Mouse (Mus musculus) retina, adult 2 months (tissue): ENCODE data around the gene Cpsf4l.
A peak's percentile ranks its signal among the peaks of the same experiment; 100 is the strongest.

Experiments
- DNase-seq: peaks from one replicate; pipeline ENCODE4 v3.0.0-alpha.2; 2012; ENCODE audit warnings: low read depth, low spot score

Cpsf4l gene

GRCm38 (mm10) chr11:113699643-113700042, 10.2 kb downstream of the Cpsf4l start:
- DNase-seq, result no peak

DNA sequence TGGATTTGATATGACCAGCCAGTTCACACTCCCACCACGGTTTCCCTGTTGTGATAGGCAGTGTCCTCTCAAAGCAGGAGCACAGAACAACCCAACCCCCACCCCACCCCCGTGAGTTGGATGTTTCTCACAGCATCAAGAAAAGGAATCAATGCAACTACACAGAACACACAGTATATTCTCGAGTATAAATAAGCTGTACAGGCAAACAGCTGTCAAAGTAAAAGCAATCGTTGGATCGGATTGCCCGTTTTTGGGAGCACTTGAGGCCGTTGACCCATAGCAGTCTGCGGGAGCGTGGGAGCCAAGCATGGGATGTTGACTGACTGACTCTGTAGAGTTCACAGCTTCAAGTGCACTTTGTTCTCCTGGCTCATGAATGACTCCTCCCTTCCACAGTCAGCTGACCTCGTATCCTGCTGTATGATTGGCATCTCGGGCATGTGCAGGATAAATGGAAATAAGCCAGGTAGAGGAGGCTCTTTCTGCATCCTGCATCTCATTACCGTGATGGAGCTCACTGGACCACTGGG, 11.7 kb downstream of the Cpsf4l start:
- DNase-seq, result no peak

GRCm38 (mm10) chr11:113697571-113697970, 12.2 kb downstream of the Cpsf4l start:
- DNase-seq, result peak; percentile 86

GRCm38 (mm10) chr11:113691851-113692250, 18.0 kb downstream of the Cpsf4l start:
- no peak for DNase-seq

DNA sequence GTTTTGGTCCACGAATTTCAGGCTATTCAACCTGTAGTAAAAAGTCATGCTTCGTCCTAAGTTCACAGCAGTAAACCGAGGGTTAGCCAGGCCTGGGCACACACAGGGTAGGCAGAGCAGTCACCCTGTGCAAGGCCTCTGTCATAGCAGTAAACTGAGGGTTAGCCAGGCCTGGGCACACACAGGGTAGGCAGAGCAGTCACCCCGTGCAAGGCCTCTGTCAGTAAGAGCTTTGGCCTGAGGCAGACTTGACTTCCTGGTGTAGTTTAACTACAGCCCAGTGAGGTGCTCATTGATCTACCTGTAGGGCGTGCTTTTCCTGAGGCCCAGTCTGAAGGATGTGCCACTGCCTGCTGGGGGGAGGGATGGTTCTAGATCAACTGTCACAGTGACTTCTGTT, 18.5 kb downstream of the Cpsf4l start:
- DNase-seq, result no peak

DNA sequence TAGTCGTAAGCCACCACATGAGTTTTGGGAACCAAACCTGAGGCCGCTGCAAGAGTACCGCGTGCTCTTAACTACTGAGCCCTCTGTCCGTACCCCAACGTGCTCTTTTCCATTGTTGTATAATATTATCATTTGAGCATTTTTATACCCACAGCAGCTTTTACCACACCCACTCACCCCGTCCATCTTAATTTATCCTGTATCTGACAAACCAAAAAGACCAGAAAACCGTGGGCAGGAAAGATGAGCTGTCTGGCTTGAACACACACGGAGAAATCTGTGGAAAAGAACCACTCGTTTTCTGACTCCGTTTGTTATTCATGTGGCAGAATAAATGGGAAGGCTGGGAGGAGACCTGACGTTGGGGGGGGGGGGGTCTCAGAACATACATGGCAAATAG, 19.3 kb downstream of the Cpsf4l start:
- no peak for DNase-seq

DNA sequence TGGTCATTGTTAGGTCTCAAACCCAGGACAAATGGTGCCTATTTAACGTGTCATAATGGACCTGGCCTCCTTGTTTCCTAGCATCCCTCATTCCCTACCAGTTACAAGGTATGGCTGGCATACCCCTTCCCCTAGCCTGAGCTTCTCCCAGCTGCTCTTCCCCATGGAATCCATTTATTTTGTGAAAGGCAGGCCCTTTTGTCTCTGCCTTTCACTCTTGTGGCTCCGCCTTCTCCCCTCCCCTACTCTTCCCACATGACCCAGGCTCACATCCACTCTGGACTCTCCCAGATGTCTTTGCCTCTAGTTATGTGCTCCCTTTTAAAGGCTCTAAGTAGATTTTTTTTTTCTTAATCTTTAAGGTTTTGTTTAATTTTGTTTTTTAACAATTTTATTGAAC, 22.8 kb downstream of the Cpsf4l start:
- DNase-seq, result no peak

DNA sequence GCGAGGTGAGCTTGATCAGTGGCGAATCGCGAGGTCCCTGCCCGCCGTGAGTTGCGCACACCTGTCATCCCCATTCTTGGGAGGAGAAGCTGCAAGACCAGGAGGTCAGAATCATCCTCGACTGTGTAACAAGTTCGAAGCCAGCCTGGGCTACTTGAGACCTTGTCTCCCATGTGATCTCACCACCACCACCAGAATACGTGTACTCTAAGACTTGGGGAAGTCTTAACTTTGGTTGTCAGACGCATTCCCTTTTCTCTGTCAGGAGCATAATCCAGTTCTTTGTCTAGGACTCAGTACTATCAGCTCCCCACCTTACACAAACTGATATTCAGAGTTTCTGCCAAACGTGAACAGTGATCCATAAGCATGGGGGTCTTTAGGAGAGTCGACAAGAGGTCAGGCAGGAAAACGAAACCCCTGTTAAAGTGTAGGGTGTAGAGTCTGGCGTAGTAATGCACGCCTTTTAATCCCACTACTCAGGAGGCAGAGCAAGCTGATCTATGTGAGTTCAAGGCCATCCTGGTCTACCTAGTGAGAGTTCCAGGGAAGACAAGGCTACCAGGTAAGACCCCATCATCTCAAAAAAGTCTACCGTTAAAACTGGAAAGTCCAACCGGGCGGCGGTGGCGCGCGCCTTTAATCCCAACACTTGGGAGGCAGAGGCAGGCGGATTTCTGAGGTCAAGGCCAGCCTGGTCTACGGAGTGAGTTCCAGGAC, 24.9 kb downstream of the Cpsf4l start:
- no peak for DNase-seq

DNA sequence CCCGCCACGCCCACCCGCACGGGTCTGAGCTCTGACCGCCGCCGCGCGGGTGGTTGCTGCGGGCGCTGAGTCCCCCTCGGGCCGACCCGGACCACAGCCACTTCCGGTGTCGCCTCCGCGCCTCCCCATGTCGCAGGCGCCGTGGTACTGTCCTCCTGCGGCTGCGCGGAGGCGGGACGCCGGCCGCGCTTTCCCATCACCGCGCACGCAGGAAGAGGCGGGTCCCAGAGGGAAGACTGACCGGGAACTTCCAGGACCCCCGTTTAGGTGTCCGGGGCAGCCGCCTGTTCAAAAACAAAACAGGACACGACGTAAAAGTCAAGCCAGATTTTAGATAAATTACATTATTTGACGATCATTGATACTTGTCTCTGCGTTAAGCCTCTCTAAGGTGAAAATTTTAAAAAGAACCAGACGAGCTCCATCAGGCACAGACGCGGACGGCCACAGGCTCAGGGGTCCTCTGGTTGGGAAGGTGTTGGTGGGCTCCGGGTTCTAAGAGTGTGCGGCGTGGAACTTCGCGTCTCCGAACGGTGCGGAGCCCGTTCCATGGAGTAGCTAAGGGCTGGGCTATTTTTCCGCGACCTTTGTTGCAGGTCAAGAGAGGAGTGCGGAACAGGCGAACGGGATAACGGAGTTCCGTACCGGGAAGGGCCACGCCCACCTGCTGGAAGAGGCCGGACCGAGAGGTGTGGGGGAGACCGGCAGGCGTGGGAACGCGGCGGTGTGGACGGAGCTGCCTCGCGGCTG, 25.7 kb downstream of the Cpsf4l start, which contains the start of the genes Fam104a and D11Wsu47e:
TSS of gene Fam104a (minus strand) at position 199 of the 750 bp plus-strand sequence.
TSS of gene D11Wsu47e (plus strand) at position 456 of the 750 bp plus-strand sequence.
- peak; percentile 93 for DNase-seq

DNA sequence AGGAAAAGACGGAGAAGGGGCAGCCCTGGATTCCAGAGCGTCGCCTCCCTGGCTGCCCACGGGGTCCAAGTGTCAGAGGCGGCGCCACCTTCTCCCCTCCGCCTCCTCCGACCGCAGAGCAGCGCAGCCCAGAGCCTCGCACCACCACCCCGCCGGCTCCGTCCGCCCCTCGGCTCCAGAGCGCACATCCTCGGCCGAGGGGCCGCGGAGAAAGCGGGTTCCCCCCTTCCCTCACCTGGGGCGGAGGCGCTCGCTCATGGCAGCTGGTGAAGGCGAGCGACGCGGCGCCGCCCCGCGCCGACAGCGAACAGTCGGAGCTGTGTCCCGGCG, 26.2 kb downstream of the Cpsf4l start:
- DNase-seq, result no peak

DNA sequence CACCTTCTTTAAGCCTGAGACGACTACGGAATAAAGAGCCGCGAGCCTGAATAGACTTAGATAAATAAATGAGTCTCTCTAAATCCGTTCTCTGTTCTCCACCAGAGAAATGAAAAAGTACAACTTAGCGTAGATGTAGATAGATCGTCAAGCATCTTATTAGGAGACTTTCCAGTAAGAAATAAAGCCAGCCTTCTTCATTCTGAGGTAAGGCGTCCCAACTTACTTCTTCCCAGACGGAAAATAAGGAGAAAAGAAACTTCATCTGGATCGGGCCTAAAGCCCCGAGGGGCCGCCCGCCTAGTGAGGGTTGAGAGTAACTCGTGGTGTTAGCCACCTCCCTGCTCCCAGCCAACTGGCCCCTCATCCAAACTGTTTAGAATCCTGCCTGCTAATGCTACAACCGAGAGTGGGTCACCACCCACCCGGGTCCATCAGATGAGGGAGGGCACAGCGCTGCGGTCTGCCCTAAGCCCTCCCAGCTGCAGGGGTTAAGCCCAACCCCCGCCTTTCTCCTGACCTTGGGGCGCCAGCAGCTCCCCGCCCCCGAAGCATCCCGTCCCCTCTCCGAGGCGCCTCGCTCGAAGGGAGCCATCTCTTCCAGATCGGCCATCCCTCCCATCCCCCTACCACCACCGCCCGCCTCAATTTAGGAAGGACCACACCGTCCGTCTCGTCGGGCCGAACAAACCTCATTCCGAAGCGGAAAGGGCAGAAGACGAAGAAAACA, 26.8 kb downstream of the Cpsf4l start:
- no peak for DNase-seq

DNA sequence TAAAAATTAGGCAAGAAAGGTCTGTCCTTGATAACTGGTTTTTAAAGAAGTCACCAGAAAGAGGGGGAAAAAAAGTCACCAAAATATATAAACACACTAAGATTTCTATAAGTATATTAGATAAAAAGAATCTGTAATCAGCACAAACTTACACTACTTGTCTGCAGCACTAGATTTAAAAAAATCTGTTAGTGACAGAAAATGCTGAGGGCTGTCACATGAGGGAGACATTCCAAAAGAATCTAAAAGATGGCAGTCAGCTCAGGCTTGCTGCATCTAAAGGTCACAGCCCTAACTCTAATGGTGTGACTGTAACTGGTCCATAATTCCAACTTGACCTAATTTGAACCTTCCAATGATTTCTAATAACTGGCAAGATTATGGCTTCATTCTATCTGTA, 27.8 kb downstream of the Cpsf4l start:
- no peak for DNase-seq

- DNase-seq, result no peak
These were observed 28.9 kb downstream of the Cpsf4l start for GRCm38 (mm10) chr11:113680954-113681353.

GRCm38 (mm10) chr11:113678373-113678772, 31.4 kb downstream of the Cpsf4l start:
- no peak for DNase-seq

GRCm38 (mm10) chr11:113677378-113677777, 32.4 kb downstream of the Cpsf4l start:
- DNase-seq, result no peak

GRCm38 (mm10) chr11:113676847-113677246, 33.0 kb downstream of the Cpsf4l start:
- DNase-seq, result no peak

GRCm38 (mm10) chr11:113674595-113674994, 35.2 kb downstream of the Cpsf4l start:
- DNase-seq, result no peak

DNA sequence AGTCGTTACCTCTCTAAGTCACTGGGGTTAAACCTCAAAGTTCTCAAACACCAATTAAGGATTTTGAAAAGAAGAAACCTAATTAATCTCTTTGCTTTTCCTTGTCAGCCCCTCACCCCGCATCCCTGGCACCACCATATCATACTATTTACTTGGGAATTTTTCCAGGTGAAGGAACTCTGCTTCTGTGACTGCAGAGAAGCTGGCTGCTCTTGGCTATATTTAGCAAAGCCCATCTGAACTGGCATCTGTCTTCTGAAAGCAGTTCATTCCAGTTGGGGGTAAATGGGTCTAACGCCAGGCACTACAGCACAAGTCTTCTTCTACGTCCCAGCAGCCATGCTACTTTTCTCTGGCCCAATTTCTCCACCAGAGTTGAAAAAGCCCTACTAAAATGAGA, 36.2 kb downstream of the Cpsf4l start:
- DNase-seq, result no peak

GRCm38 (mm10) chr11:113669711-113670110, 40.1 kb downstream of the Cpsf4l start:
- DNase-seq, result no peak

DNA sequence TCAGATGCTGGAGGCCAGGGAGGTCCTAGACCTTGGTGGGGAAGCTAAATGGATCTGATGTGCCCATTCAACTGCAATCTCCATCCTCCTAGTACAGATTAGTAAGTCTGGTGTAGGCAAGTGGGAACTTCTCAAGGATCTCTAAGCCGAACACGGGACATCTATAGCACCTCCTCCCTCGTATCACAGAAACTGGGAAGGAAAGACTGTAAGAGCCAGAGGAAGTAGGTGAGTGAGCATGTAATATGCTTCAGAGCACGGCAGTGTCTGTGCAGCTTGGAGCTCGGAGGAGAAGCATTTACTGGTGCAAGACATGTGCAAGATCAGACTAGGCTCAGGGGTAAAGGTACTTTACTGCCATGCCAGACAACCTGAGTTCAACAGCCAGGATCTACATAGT, 41.0 kb downstream of the Cpsf4l start:
- DNase-seq, result no peak

DNA sequence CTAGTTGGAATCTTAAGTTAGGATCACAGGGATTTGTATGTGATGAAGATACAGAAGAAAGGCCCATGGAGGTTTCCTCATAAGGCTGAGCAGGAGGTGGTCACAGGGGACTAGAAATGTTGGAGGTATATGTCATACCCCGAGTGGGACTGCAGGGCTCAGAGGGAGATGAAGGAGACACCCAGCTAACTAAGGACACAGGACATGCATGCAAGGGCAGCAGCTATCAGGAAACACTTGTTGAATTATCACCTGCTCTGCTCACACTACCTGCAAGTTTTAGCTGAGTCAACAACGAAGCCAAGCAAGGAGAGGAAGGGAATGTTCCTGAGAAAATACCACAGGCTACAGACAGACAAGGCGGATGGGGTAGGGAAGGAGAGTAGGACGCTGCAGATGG, 42.1 kb downstream of the Cpsf4l start:
- no peak for DNase-seq

DNA sequence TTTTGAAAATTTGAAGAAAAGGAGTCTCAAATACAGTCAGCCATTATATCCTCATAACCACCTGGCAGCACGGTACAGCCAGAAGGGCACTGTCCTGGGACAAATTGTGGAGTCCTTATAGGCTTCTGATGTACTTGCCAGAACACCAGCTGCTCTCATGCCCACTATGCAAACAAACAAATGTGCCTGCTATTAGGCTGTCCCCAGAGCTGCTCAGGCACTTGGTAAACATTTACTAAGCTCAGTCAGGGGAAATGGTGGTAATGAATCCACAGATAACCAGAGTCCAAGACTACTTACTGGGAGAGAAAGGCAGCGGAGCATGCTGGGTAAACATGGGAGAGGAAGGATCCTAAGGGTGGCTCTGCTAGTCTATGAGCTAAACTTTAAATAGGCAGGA, 42.7 kb downstream of the Cpsf4l start:
- no peak for DNase-seq
